Mouse (Mus musculus): ENCODE results near the gene Plekhm1. TPM values are rescaled to one million over a fixed set of nuclear protein-coding genes. Genes with fewer than 3 reads are reported as not detected.
A peak's percentile ranks its signal among the peaks of the same experiment; 100 is the strongest.
"Not testable (repeated sequence)": the region's sequence is repeated elsewhere in the genome, so short reads cannot be mapped to it uniquely, and the experiment has no call there.

Gene Plekhm1
- polyA plus RNA-seq, 1 experiment = 23.7 TPM

- H3K27ac ChIP-seq (ENCODE audit: control insufficient read depth, insufficient read depth, low read depth, low read length, poor library complexity) = no peak overlapping the region
- WGBS = 92% methylated on average over 34 of the region's 34 CpGs
Measured at GRCm38 (mm10) chr11:103332890-103333651, 79.4 kb downstream of the Plekhm1 start.

GRCm38 (mm10) chr11:103332186-103332889 lies 80.1 kb downstream of the Plekhm1 start:
- Histone ChIP-seq H3K4me3 (replicated peaks; ENCODE audit: control insufficient read depth, low read depth, low read length) (no peak overlapping the region), H3K27ac (ENCODE audit: control insufficient read depth, insufficient read depth, low read depth, low read length, poor library complexity) (no peak overlapping the region), H3K4me1 (ENCODE audit: control insufficient read depth, insufficient read depth, low read length) (no peaks in the 10 kb centered on the region)
- 61% methylated on average over 18 of the region's 18 CpGs for WGBS
- TF ChIP-seq POLR2A (IDR thresholded peaks at IDR 0.05; ENCODE audit: borderline replicate concordance, control insufficient read depth, low read depth, low read length) (no peak), CTCF (IDR thresholded peaks at IDR 0.05; ENCODE audit: control insufficient read depth, insufficient read depth, low read length) (peak; percentile 83)

More at GRCm38 (mm10) chr11:103332890-103333651, 79.4 kb downstream of the Plekhm1 start:
- Histone ChIP-seq H3K4me1 (ENCODE audit: control insufficient read depth, insufficient read depth, low read length) (no peaks in the 10 kb centered on the region), H3K4me3 (replicated peaks; ENCODE audit: control insufficient read depth, low read depth, low read length) (no peak overlapping the region)
- TF ChIP-seq CTCF (IDR thresholded peaks at IDR 0.05; ENCODE audit: control insufficient read depth, insufficient read depth, low read length) (no peak), POLR2A (IDR thresholded peaks at IDR 0.05; ENCODE audit: borderline replicate concordance, control insufficient read depth, low read depth, low read length) (no peak)

DNA sequence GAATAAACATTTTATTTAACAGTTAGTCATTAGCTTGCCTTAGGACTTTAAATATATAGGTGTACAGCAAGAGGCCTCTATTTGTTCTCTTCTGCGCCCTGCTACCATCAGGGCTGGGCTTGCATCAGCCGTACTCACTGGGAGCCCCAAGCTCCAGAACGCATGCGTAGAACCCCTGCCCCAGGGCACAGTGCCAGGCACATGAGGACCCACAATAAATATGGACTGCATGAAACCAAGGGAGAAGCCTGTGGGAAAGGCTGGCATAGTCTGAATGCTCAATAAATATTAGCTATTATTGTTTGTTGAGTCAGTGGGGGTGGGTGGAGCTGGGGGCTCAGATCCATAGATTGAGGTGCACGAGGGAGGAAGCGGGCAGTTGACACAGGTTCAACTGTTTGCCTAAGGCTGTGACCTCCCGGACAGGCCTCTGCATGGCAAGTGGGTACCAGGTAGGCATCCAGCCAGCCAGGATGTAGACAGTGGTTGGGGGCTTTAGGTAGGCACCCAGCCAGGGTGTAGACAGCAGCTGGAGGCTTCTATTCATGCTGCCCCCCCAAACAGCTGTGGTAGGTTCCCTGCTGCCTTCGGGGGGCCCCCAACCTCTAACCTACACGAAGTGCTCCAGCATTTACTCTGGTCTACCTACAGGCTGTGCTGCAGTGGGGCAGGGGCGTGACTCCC lies 80.8 kb downstream of the Plekhm1 start:
- 83% methylated on average over 10 of the region's 10 CpGs for WGBS
- no peaks in the 10 kb centered on the region for H3K4me1 ChIP-seq (ENCODE audit: control insufficient read depth, insufficient read depth, low read length)
- no peak for TF ChIP-seq CTCF (IDR thresholded peaks at IDR 0.05; ENCODE audit: control insufficient read depth, insufficient read depth, low read length)
- no peak for TF ChIP-seq POLR2A (IDR thresholded peaks at IDR 0.05; ENCODE audit: borderline replicate concordance, control insufficient read depth, low read depth, low read length)
- H3K27ac ChIP-seq (ENCODE audit: control insufficient read depth, insufficient read depth, low read depth, low read length, poor library complexity) = no peak overlapping the region
- no peak overlapping the region for H3K4me3 ChIP-seq (replicated peaks; ENCODE audit: control insufficient read depth, low read depth, low read length)

DNA sequence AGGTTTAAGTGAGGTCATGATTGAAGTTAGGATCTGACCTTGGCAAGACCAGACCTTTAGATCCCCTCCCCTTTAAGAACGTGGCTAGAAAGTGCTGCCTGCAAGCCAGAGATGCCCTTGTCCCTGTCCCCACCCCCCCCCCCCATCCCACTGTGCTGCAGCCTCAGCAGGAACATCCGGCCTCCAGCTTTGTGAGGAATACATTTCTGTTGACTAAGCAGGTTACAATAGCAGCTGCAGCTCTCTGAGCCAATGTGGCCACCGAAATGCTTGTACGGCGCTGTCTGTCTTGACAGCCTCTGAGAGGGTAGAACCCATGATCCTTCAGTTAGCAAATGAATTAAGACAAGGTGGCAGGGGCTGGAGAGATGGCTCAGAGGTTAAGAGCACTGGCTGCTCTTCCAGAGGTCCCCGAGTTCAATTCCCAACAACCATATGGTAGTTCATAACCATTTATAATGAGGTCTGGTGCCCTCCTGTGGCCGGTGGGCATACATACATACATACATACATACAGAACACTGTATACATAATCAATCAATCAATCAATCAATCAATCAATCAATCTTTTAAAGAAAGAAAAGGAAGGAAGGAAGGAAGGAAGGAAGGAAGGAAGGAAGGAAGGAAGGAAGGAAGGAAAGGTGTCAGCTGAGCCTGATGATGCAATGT lies 81.7 kb downstream of the Plekhm1 start:
- H3K4me3 ChIP-seq (replicated peaks; ENCODE audit: control insufficient read depth, low read depth, low read length) = no peak overlapping the region
- TF ChIP-seq POLR2A (IDR thresholded peaks at IDR 0.05; ENCODE audit: borderline replicate concordance, control insufficient read depth, low read depth, low read length) (no peak), CTCF (IDR thresholded peaks at IDR 0.05; ENCODE audit: control insufficient read depth, insufficient read depth, low read length) (no peak)
- H3K4me1 ChIP-seq (ENCODE audit: control insufficient read depth, insufficient read depth, low read length) = no peaks in the 10 kb centered on the region
- 86% methylated on average over 7 of the region's 7 CpGs for WGBS
- H3K27ac ChIP-seq (ENCODE audit: control insufficient read depth, insufficient read depth, low read depth, low read length, poor library complexity) = no peak overlapping the region

DNA sequence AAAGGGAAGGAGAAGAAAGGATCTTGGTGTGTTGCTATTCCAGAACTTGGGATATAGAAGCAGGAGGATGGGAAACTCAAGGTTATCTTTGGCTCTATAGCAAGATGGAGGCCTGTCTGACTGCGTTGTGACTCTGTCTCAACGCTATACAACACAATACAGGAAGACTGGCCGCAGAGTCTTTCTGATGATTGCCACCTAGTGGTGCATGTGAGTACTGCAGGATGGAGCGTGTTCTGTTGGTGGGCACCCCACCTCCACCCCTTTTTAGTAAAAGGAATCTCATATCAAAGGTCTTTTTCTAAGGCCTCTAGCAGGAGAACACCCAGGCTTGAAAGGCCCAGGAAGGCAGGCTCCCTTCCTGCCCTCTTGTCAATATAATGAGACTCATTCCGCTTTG lies 85.5 kb downstream of the Plekhm1 start:
- Histone ChIP-seq H3K27ac (ENCODE audit: control insufficient read depth, insufficient read depth, low read depth, low read length, poor library complexity) (no peak overlapping the region), H3K4me1 (ENCODE audit: control insufficient read depth, insufficient read depth, low read length) (no peaks in the 10 kb centered on the region), H3K4me3 (replicated peaks; ENCODE audit: control insufficient read depth, low read depth, low read length) (no peak overlapping the region)
- TF ChIP-seq POLR2A (IDR thresholded peaks at IDR 0.05; ENCODE audit: borderline replicate concordance, control insufficient read depth, low read depth, low read length) (no peak), CTCF (IDR thresholded peaks at IDR 0.05; ENCODE audit: control insufficient read depth, insufficient read depth, low read length) (peak; percentile 79)
- WGBS = 16% methylated on average over 5 of the region's 5 CpGs

DNA sequence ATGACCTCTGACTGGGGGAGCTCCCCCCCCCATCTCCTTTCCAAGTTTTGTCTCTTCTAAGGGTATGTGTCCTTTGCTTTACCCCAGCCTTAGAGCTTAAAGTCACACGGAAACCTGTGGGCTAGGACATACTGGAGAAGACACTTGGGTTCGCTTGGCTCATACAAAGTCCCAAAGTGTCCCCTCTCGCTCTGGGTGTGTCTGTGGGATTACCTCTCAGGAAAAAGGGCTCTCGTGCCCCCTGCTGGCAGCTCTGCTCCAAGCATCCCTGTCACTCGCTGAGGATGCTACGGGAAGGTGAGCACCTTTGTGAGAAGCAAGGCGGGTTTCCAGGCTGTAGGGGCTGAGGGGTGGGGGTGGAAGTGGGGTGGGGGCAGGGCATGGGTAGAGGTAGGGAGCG lies 87.3 kb downstream of the Plekhm1 start:
- WGBS = 8% methylated on average over 8 of the region's 8 CpGs
- Histone ChIP-seq H3K27ac (ENCODE audit: control insufficient read depth, insufficient read depth, low read depth, low read length, poor library complexity) (no peak overlapping the region), H3K4me1 (ENCODE audit: control insufficient read depth, insufficient read depth, low read length) (no peaks in the 10 kb centered on the region), H3K4me3 (replicated peaks; ENCODE audit: control insufficient read depth, low read depth, low read length) (no peak overlapping the region)
- TF ChIP-seq CTCF (IDR thresholded peaks at IDR 0.05; ENCODE audit: control insufficient read depth, insufficient read depth, low read length) (peak; percentile 84), POLR2A (IDR thresholded peaks at IDR 0.05; ENCODE audit: borderline replicate concordance, control insufficient read depth, low read depth, low read length) (no peak)

DNA sequence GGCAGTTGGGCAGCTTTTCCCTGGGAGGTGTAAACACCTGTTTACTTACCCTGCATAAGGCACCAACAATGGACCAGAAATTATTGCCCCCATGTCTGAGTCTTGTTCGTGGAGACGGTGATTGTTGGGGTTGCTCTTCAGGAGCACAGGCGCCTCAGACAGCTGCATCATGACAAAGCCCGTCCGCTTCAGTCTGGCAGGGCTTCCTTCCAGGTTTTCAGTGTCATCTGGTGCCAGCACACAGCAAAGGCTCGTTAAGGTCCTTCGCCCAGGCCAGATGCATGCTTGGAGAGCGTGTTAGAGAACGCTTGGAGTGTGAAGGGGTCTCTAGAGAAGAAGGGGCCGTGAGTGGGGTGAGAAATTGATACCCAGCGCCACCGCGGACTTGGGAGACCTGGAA lies 87.8 kb downstream of the Plekhm1 start:
- Histone ChIP-seq H3K27ac (ENCODE audit: control insufficient read depth, insufficient read depth, low read depth, low read length, poor library complexity) (no peak overlapping the region), H3K4me3 (replicated peaks; ENCODE audit: control insufficient read depth, low read depth, low read length) (no peak overlapping the region), H3K4me1 (ENCODE audit: control insufficient read depth, insufficient read depth, low read length) (no peaks in the 10 kb centered on the region)
- WGBS = 69% methylated on average over 13 of the region's 13 CpGs
- TF ChIP-seq POLR2A (IDR thresholded peaks at IDR 0.05; ENCODE audit: borderline replicate concordance, control insufficient read depth, low read depth, low read length) = no peak
- TF ChIP-seq CTCF (IDR thresholded peaks at IDR 0.05; ENCODE audit: control insufficient read depth, insufficient read depth, low read length) = no peak

DNA sequence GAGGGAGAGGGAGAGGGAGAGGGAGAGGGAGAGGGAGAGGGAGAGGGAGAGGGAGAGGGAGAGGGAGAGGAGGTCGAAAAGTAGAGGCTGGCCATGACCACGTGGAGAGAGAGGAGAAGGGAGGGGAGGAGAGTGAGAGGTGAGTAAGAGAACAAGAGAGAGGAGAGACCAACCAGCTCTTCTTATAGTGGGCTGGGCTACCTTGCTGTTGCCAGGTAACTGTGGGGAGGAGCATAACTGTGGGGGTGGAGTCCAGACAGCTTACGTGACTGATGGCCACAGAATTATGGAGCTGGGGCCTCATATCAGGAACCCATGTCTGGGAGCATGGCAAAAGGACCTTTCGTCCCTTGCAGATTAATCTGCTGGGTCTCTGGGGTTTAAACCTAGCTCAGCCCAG lies 89.7 kb downstream of the Plekhm1 start:
- H3K4me3 ChIP-seq (replicated peaks; ENCODE audit: control insufficient read depth, low read depth, low read length); H3K4me1 ChIP-seq (ENCODE audit: control insufficient read depth, insufficient read depth, low read length); H3K27ac ChIP-seq (ENCODE audit: control insufficient read depth, insufficient read depth, low read depth, low read length, poor library complexity): not testable (repeated sequence)
- 41% methylated on average over 4 of the region's 4 CpGs for WGBS

All from bone marrow, adult 2 months (tissue).